Comparison of ENCODE assay signal across 8 mouse cellular contexts in genomic region chr2:117450172-117450865, GRCm38 (mm10).
A peak's percentile ranks its signal among the peaks of the same experiment; 100 is the strongest.
DNase-seq lines count a peak whose midpoint lies in the region; ATAC-seq and TF ChIP-seq lines count a peak whose summit lies in the region.

No protein-coding gene starts in this region.

- 55% methylated on average over 7 of the region's 7 CpGs for WGBS in heart, adult 2 months
- WGBS in hindbrain, embryonic 16.5 days = 59% methylated on average over 7 of the region's 7 CpGs
- 52% methylated on average over 7 of the region's 7 CpGs for WGBS in limb, embryonic 13.5 days

- no peaks in the 10 kb centered on the region for H3K9me3 ChIP-seq in hindbrain, embryonic 16.5 days (ENCODE audit: control insufficient read depth, low read length)
- no peaks in the 10 kb centered on the region for H3K9me3 ChIP-seq in limb, embryonic 13.5 days

- no peaks in the 10 kb centered on the region for H3K79me2 ChIP-seq in heart, adult 2 months (replicated peaks; ENCODE audit: control insufficient read depth, insufficient read depth, low read length)

- H3K4me3 ChIP-seq in heart, adult 2 months = no peak overlapping the region
- no peak overlapping the region for H3K4me3 ChIP-seq in cortical plate, adult 2 months (ENCODE audit: insufficient read depth, low read length)
- H3K4me3 ChIP-seq in hindbrain, embryonic 16.5 days (ENCODE audit: low read length) = no peak overlapping the region
- no peak overlapping the region for H3K4me3 ChIP-seq in limb, embryonic 13.5 days

- H3K27ac ChIP-seq in heart, adult 2 months = no peak overlapping the region
- no peak overlapping the region for H3K27ac ChIP-seq in cortical plate, adult 2 months (ENCODE audit: insufficient read depth, low read length)
- H3K27ac ChIP-seq in hindbrain, embryonic 16.5 days (ENCODE audit: low read depth, low read length) = no peak overlapping the region
- no peak overlapping the region for H3K27ac ChIP-seq in limb, embryonic 13.5 days

- peak; percentile 62 for ATAC-seq in CD4-positive, CD25-positive, alpha-beta regulatory T cell, adult 4 months
- ATAC-seq in hindbrain, embryonic 16.5 days = peak; percentile 85
- ATAC-seq in limb, embryonic 13.5 days (ENCODE audit: low FRiP score, low read depth) = peak; percentile 59; the same call in 1 of the 2 replicates

- peak; percentile 59 for TF ChIP-seq CTCF in heart, adult 2 months (IDR thresholded peaks at IDR 0.05)
- TF ChIP-seq CTCF in cortical plate, adult 2 months (IDR thresholded peaks at IDR 0.05; ENCODE audit: extremely low read depth, insufficient read depth, low read length) = peak; percentile 70

- DNase-seq in heart, adult 2 months = peak in 1 of 2 experiments; percentile 13
- DNase-seq in heart, postnatal 36 days = no peak
- peak; percentile 35 for DNase-seq in right cerebral cortex, postnatal 4 days
- DNase-seq in gastrocnemius, postnatal 36 days = no peak

- H3K4me1 ChIP-seq in heart, adult 2 months (ENCODE audit: control insufficient read depth, insufficient read depth, low read length) = no peaks in the 10 kb centered on the region
- H3K4me1 ChIP-seq in cortical plate, adult 2 months (ENCODE audit: control insufficient read depth, insufficient read depth, low read length) = no peaks in the 10 kb centered on the region
- H3K4me1 ChIP-seq in hindbrain, embryonic 16.5 days (ENCODE audit: control insufficient read depth, insufficient read depth, low read depth, low read length) = no peaks in the 10 kb centered on the region
- no peaks in the 10 kb centered on the region for H3K4me1 ChIP-seq in limb, embryonic 13.5 days

- TF ChIP-seq EP300 in heart, adult 2 months (IDR thresholded peaks at IDR 0.05; ENCODE audit: insufficient read depth, low read depth, low read length) = no peak

- H3K4me2 ChIP-seq in hindbrain, embryonic 16.5 days (ENCODE audit: low read length) = no peak overlapping the region
- H3K4me2 ChIP-seq in limb, embryonic 13.5 days (replicated peaks) = no peak overlapping the region

- TF ChIP-seq POLR2A in heart, adult 2 months (IDR thresholded peaks at IDR 0.05; ENCODE audit: insufficient read depth, low read depth, low read length) = no peak
- TF ChIP-seq POLR2A in cortical plate, adult 2 months (IDR thresholded peaks at IDR 0.05; ENCODE audit: extremely low read depth, insufficient read depth, low read length) = no peak

- H3K36me3 ChIP-seq in heart, adult 2 months (ENCODE audit: control insufficient read depth, insufficient read depth, low read length) = no peaks in the 10 kb centered on the region
- no peaks in the 10 kb centered on the region for H3K36me3 ChIP-seq in hindbrain, embryonic 16.5 days (ENCODE audit: control insufficient read depth, insufficient read depth, low read length)
- no peaks in the 10 kb centered on the region for H3K36me3 ChIP-seq in limb, embryonic 13.5 days

- H3K27me3 ChIP-seq in heart, adult 2 months (ENCODE audit: control insufficient read depth, insufficient read depth, low read length) = no peaks in the 10 kb centered on the region
- H3K27me3 ChIP-seq in hindbrain, embryonic 16.5 days (replicated peaks; ENCODE audit: control insufficient read depth, insufficient read depth, low read length) = no peaks in the 10 kb centered on the region
- H3K27me3 ChIP-seq in limb, embryonic 13.5 days = 0 out of 2 replicates have a peak, but pooled peaks cover 2% of the 10 kb centered on the region

- no peak overlapping the region for H3K9ac ChIP-seq in heart, adult 2 months (ENCODE audit: low read depth, low read length)
- no peak overlapping the region for H3K9ac ChIP-seq in hindbrain, embryonic 16.5 days (ENCODE audit: low read depth, low read length)
- H3K9ac ChIP-seq in limb, embryonic 13.5 days = no peak overlapping the region

- intact Hi-C loops in heart, adult 2 months (cut with DNase I) = loop anchor here (10.0 kb wide), 1 partner anchor 794 kb away; no protein-coding TSS in a partner anchor
- intact Hi-C loops in heart, postnatal 36 days (cut with DNase I) = no loop called here
- intact Hi-C loops in gastrocnemius, postnatal 36 days (cut with DNase I) = no loop called here
